Mouse (Mus musculus) heart, postnatal 4 days (tissue): ENCODE measurements at regions not wholly inside any gene's neighbourhood (a gene's known extent, or its start where the extent isn't known, plus 50 kb on each side); places are given as distances from the start of the nearest gene placed in this dataset.

Source experiments
- DNase-seq: peaks from one replicate; pipeline ENCODE4 v3.0.0; 2021

GRCm38 (mm10) chr12:99097618-99098066, 177.3 kb downstream of the Ttc8 start:
- peak; percentile 22 for DNase-seq

GRCm38 (mm10) chr12:99099881-99100280, 179.5 kb downstream of the Ttc8 start:
- DNase-seq = no peak

- no peak for DNase-seq
These were observed 188.2 kb downstream of the Ttc8 start for GRCm38 (mm10) chr12:99108616-99109015.

- DNase-seq = no peak
These were observed 193.4 kb downstream of the Ttc8 start for GRCm38 (mm10) chr12:99113781-99114180.

DNA sequence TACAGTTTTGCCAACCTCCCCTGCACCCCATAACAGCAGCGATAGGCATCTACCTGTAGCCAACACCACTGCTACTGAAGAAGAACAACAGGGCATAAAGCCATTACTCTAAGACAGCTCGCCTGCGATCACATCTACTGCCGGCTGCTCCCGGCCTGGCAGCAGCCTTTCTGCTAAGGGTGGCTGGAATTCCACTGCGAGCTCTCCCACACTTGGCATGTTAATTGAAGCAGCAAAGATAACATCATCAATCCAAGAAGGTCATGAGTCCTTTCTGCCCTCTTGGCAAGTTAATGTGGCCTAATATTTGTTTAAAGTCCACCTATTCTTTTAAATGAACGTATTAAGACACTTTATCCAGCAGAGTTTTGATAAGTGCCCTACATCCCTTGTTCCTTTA, 196.1 kb downstream of the Ttc8 start:
- DNase-seq = no peak

DNA sequence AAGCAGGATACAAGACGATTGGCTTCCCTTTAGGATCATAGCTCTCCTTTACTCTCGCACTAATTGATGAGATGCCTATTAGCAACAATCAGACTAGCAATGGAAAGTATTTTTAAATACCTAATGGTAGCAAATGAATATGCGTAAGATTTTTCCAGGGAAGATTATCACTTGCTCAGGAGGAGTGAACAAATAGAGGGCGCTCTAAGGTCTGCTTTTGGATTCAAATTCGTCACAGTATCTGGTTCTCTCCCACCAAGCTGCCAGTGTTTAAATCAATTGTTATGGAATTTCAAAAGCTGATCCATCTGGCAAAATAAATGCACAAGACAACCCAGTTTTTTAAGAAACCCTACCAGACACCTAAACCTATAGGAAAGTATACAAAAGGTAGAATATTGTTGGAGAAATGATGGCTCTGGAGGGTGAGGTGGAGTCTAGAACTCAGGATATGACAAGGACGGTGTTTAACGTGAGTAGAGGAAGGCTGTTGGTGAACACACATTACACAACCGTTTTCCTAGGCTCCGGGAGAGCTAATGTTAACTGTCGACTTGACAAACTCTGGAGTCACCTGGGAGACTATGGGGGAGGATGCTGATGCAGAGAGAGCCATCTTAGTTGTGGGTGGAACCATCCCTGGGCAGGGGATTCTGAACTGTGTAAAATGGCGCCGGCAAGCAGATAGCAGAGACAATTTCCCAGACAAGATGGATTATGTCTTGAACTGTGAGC, 198.2 kb downstream of the Ttc8 start:
- DNase-seq = no peak

DNA sequence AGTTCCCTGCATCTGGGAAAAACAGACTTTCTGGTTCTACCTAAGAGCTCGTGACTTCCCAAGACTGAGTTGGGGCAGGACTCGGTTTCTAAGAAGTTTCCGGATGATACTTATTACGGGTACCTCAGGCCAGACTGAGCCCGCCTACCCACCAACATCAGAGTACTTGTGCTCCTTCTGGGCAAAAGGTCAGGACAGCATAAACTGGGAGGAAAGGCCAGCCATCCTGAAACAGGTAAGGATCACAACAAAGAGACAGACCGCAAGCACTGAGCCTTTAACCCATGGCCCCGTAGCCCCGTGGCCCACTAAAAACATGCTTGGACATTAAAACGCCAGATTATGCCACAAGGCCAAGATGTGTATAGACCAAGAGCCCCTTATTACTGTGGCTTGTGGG, 199.6 kb downstream of the Ttc8 start:
- no peak for DNase-seq

- DNase-seq = peak; percentile 34
These were observed 203.5 kb downstream of the Ttc8 start for GRCm38 (mm10) chr12:99123611-99124495.

DNA sequence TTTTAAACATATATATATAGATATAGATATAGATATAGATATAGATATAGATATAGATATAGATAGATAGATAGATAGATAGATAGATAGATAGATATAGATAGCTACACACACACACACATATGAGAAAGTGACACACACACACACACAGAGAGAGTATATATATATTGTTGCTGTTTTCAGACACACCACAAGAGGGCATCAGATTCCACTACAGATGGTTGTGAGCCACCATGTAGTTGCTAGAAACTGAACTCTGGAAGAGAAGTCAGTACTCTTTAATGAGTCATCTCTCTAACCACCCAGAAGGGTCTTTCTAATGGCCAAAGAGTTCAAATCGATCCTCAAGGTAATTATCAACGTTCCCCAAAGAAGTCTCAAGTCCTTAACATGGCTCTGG, 205.8 kb downstream of the Ttc8 start:
- DNase-seq = no peak
